Mouse (Mus musculus): ENCODE data around the gene Ankrd11.

DNA sequence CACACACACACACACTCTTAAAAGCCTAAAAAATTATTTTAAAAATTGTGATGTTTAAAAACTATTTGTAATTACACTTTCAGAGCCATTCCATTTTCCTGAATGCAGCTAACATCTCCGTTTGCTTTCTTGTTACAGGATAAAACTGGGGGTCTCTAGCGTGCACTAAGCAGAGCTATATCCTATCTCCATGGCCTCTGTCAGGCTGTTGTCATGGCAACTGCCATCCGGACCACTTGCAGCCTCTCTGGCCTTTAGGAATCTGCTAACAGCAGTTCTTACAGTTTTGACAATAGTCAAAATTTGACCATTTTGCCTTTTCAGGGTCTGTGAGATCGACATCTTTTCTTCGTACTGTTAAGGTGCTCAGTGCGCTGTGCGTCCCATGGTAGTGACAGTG is 121.2 kb downstream of the Ankrd11 start:
- TF ChIP-seq CTCF (IDR thresholded peaks at IDR 0.05) (no peak), EP300 (IDR thresholded peaks at IDR 0.05) (no peak)
